Mouse (Mus musculus): ENCODE measurements around the gene Ly86. TPM values are rescaled to one million over a fixed set of nuclear protein-coding genes. Genes with fewer than 3 reads are reported as not detected.

Gene Ly86
- polyA plus RNA-seq, 2 experiments: 7.0 to 14.1 TPM

- WGBS (ENCODE audit: insufficient replicate concordance): 69% methylated on average over 3 of the region's 3 CpGs
- DNase-seq (ENCODE audit: low read depth in 3 of 3, low spot score in 3 of 3) (peak in 2 of 3 experiments; percentile 4 to 14), ATAC-seq (ENCODE audit: insufficient read depth) (no peak)
- Histone ChIP-seq H3K9ac (replicated peaks) (no peak overlapping the region), H3K36me3 (replicated peaks; ENCODE audit: control insufficient read depth, insufficient read depth, low read depth) (no peaks in the 10 kb centered on the region), H3K4me2 (ENCODE audit: low read depth) (no peak overlapping the region), H3K27me3 (ENCODE audit: control insufficient read depth, insufficient read depth, low read length) (no peaks in the 10 kb centered on the region), H3K9me3 (ENCODE audit: control insufficient read depth, low read length) (no peaks in the 10 kb centered on the region), H3K4me1 (replicated peaks; ENCODE audit: control insufficient read depth in 2 of 2, insufficient read depth in 2 of 2, low read length in 1 of 2) (no peaks in the 10 kb centered on the region), H3K27ac (no peak overlapping the region), H3K4me3 (ENCODE audit: insufficient read depth in 1 of 2, low read depth in 2 of 2, low read length in 2 of 2) (no peak overlapping the region)
- TF ChIP-seq EP300 (IDR thresholded peaks at IDR 0.05; ENCODE audit: low read depth) (no peak), CTCF (IDR thresholded peaks at IDR 0.05; ENCODE audit: low read depth) (peak; percentile 76)
These were observed 19.5 kb upstream of the Ly86 start for GRCm38 (mm10) chr13:37325504-37325903.

GRCm38 (mm10) chr13:37329747-37330146 lies 15.3 kb upstream of the Ly86 start:
- Histone ChIP-seq H3K36me3 (replicated peaks; ENCODE audit: control insufficient read depth, insufficient read depth, low read depth) (no peaks in the 10 kb centered on the region), H3K27me3 (ENCODE audit: control insufficient read depth, insufficient read depth, low read length) (no peaks in the 10 kb centered on the region), H3K9me3 (ENCODE audit: control insufficient read depth, low read length) (no peaks in the 10 kb centered on the region), H3K4me3 (ENCODE audit: insufficient read depth in 1 of 2, low read depth in 2 of 2, low read length in 2 of 2) (no peak overlapping the region), H3K9ac (replicated peaks) (no peak overlapping the region), H3K4me1 (replicated peaks; ENCODE audit: control insufficient read depth in 2 of 2, insufficient read depth in 2 of 2, low read length in 1 of 2) (no peaks in the 10 kb centered on the region), H3K4me2 (ENCODE audit: low read depth) (no peak overlapping the region), H3K27ac (no peak overlapping the region)
- ATAC-seq (ENCODE audit: insufficient read depth) (no peak), DNase-seq (ENCODE audit: low read depth in 3 of 3, low spot score in 3 of 3) (no peak)
- 71% methylated on average over 8 of the region's 8 CpGs for WGBS (ENCODE audit: insufficient replicate concordance)
- TF ChIP-seq CTCF (IDR thresholded peaks at IDR 0.05; ENCODE audit: low read depth) (no peak), EP300 (IDR thresholded peaks at IDR 0.05; ENCODE audit: low read depth) (no peak)

GRCm38 (mm10) chr13:37330971-37331370 lies 14.0 kb upstream of the Ly86 start:
- ATAC-seq (ENCODE audit: insufficient read depth) (no peak), DNase-seq (ENCODE audit: low read depth in 3 of 3, low spot score in 3 of 3) (no peak)

GRCm38 (mm10) chr13:37332779-37333543 lies 12.0 kb upstream of the Ly86 start:
- Histone ChIP-seq H3K36me3 (replicated peaks; ENCODE audit: control insufficient read depth, insufficient read depth, low read depth) (no peaks in the 10 kb centered on the region), H3K27me3 (ENCODE audit: control insufficient read depth, insufficient read depth, low read length) (no peaks in the 10 kb centered on the region), H3K4me2 (ENCODE audit: low read depth) (no peak overlapping the region), H3K4me3 (ENCODE audit: insufficient read depth in 1 of 2, low read depth in 2 of 2, low read length in 2 of 2) (no peak overlapping the region), H3K27ac (no peak overlapping the region), H3K4me1 (replicated peaks; ENCODE audit: control insufficient read depth in 2 of 2, insufficient read depth in 2 of 2, low read length in 1 of 2) (no peaks in the 10 kb centered on the region), H3K9ac (replicated peaks) (no peak overlapping the region), H3K9me3 (ENCODE audit: control insufficient read depth, low read length) (no peaks in the 10 kb centered on the region)
- no peak for ATAC-seq (ENCODE audit: insufficient read depth)
- no peak for DNase-seq (ENCODE audit: low read depth in 3 of 3, low spot score in 3 of 3)
- no peak for TF ChIP-seq EP300 (IDR thresholded peaks at IDR 0.05; ENCODE audit: low read depth)
- TF ChIP-seq CTCF (IDR thresholded peaks at IDR 0.05; ENCODE audit: low read depth): no peak
- WGBS (ENCODE audit: insufficient replicate concordance): 54% methylated on average over 4 of the region's 4 CpGs

More at GRCm38 (mm10) chr13:37330971-37331370, 14.0 kb upstream of the Ly86 start:
- Histone ChIP-seq H3K9ac (replicated peaks) (no peak overlapping the region), H3K36me3 (replicated peaks; ENCODE audit: control insufficient read depth, insufficient read depth, low read depth) (no peaks in the 10 kb centered on the region), H3K27me3 (ENCODE audit: control insufficient read depth, insufficient read depth, low read length) (no peaks in the 10 kb centered on the region), H3K27ac (no peak overlapping the region), H3K9me3 (ENCODE audit: control insufficient read depth, low read length) (no peaks in the 10 kb centered on the region), H3K4me2 (ENCODE audit: low read depth) (no peak overlapping the region), H3K4me3 (ENCODE audit: insufficient read depth in 1 of 2, low read depth in 2 of 2, low read length in 2 of 2) (no peak overlapping the region), H3K4me1 (replicated peaks; ENCODE audit: control insufficient read depth in 2 of 2, insufficient read depth in 2 of 2, low read length in 1 of 2) (no peaks in the 10 kb centered on the region)
- 45% methylated on average over 4 of the region's 4 CpGs for WGBS (ENCODE audit: insufficient replicate concordance)
- TF ChIP-seq EP300 (IDR thresholded peaks at IDR 0.05; ENCODE audit: low read depth) (no peak), CTCF (IDR thresholded peaks at IDR 0.05; ENCODE audit: low read depth) (no peak)

- ATAC-seq (ENCODE audit: insufficient read depth) (no peak), DNase-seq (ENCODE audit: low read depth in 3 of 3, low spot score in 3 of 3) (no peak)
- Histone ChIP-seq H3K27ac (no peak overlapping the region), H3K36me3 (replicated peaks; ENCODE audit: control insufficient read depth, insufficient read depth, low read depth) (no peaks in the 10 kb centered on the region), H3K9ac (replicated peaks) (no peak overlapping the region), H3K9me3 (ENCODE audit: control insufficient read depth, low read length) (no peaks in the 10 kb centered on the region), H3K27me3 (ENCODE audit: control insufficient read depth, insufficient read depth, low read length) (no peaks in the 10 kb centered on the region), H3K4me3 (ENCODE audit: insufficient read depth in 1 of 2, low read depth in 2 of 2, low read length in 2 of 2) (no peak overlapping the region), H3K4me2 (ENCODE audit: low read depth) (no peak overlapping the region), H3K4me1 (replicated peaks; ENCODE audit: control insufficient read depth in 2 of 2, insufficient read depth in 2 of 2, low read length in 1 of 2) (no peaks in the 10 kb centered on the region)
- WGBS (ENCODE audit: insufficient replicate concordance): 69% methylated on average over 1 of the region's 1 CpGs
- no peak for TF ChIP-seq CTCF (IDR thresholded peaks at IDR 0.05; ENCODE audit: low read depth)
- TF ChIP-seq EP300 (IDR thresholded peaks at IDR 0.05; ENCODE audit: low read depth): no peak
These were observed 11.5 kb upstream of the Ly86 start for GRCm38 (mm10) chr13:37333544-37333870.
